ENCODE assay signal across 9 mouse cellular contexts in genomic region chrX:52949713-52950112, GRCm38 (mm10). TPM values are rescaled to one million over a fixed set of nuclear protein-coding genes. Genes with fewer than 3 reads are reported as not detected.
DNase-seq lines count a peak whose midpoint lies in the region; TF ChIP-seq lines count a peak whose summit lies in the region.
"Had no signal": no experiment of that assay in that cellular context is flagged by ENCODE, and none has a peak within 500 bp of the region (broad histone marks: within the 10 kb centered on the region; RNA-seq: fewer than 3 reads in every experiment).

No protein-coding gene starts in this region.

- TF ChIP-seq CTCF in layer of hippocampus, adult 2 months (conservative IDR thresholded peaks at IDR 0.05) = peak; percentile 76

- H3K4me3 ChIP-seq in layer of hippocampus, adult 2 months = no peak overlapping the region
- H3K4me3 ChIP-seq: limb, embryonic 12.5 days had no signal

- peak; percentile 12 for DNase-seq in adrenal gland, postnatal 25 days
- DNase-seq in adrenal gland, adult (ENCODE audit: inconsistent age in 2 of 2, low spot score in 1 of 2) = no peak
- peak in 1 of 2 experiments; percentile 14 for DNase-seq in layer of hippocampus, adult 2 months (ENCODE audit: low spot score in 2 of 2)
- DNase-seq in layer of hippocampus, postnatal 36 days = no peak
- DNase-seq in T-cell, adult 2 months (ENCODE audit: low spot score) = peak; percentile 18
- DNase-seq in lung, postnatal 36 days = peak; percentile 37
- DNase-seq in gastrocnemius, postnatal 4 days (ENCODE audit: low spot score in 2 of 2) = no peak
- no peak for DNase-seq in right cerebral cortex, postnatal 36 days (ENCODE audit: low spot score in 2 of 2)

- no peak overlapping the region for H3K27ac ChIP-seq in layer of hippocampus, adult 2 months
- H3K27ac ChIP-seq: limb, embryonic 12.5 days had no signal

RNA-seq across cellular contexts. Expression of gene Phf6, which starts 37.6 kb away (rescaled TPM):
- 15.7 and 18.7 TPM in 2 replicates for total RNA-seq in adrenal gland, postnatal 25 days (2021)
- total RNA-seq in layer of hippocampus, adult 2 months (2021) = 10 to 100 TPM; 19.5 to 19.9 TPM
- 10 to 100 TPM; 21.5 to 22.4 TPM for total RNA-seq in layer of hippocampus, postnatal 36 days (2021)
- 10 to 100 TPM in 1 of 2 experiments, 1 to 10 TPM in 1; 8.9 to 12.7 TPM for total RNA-seq in gastrocnemius, postnatal 4 days (2021)

RNA-seq across cellular contexts. Expression of gene Hprt, which starts 38.2 kb away (rescaled TPM):
- 87.6 and 92.7 TPM in 2 replicates for total RNA-seq in adrenal gland, postnatal 25 days (2021)
- total RNA-seq in layer of hippocampus, adult 2 months (2021) = 100 to 1,000 TPM; 111 to 147 TPM
- 100 to 1,000 TPM; 138 to 144 TPM for total RNA-seq in layer of hippocampus, postnatal 36 days (2021)
- total RNA-seq in gastrocnemius, postnatal 4 days (2021) = 10 to 100 TPM; 50.9 to 69.7 TPM

Comparison
In these comparisons a context has a peak if more than half of its experiments do, and no peak if none do; other contexts are left out.
1. DNase-seq: peak in adrenal gland, postnatal 25 days (single experiment), T-cell, adult 2 months (single experiment) and lung, postnatal 36 days (single experiment); none in adrenal gland, adult (0 of 2), layer of hippocampus, postnatal 36 days (0 of 2), gastrocnemius, postnatal 4 days (0 of 2) and right cerebral cortex, postnatal 36 days (0 of 2).